Mouse (Mus musculus) heart, adult 2 months (tissue): Measurements from ENCODE around the gene Itga7.

Experiments
- CTCF ChIP-seq: fragments of 200-600 bp; IDR thresholded peaks from 2 replicates; pipeline ENCODE4 v1.8.1; 2022; ENCODE audit warnings: antibody characterized with exemption, mild to moderate bottlenecking, moderate library complexity
- EP300 ChIP-seq: fragments of 200-500 bp; IDR thresholded peaks from 2 replicates; pipeline ENCODE4 v1.6.1; 2011; ENCODE audit warnings: low read depth, low read length, control low read depth; ENCODE audit not compliant: insufficient read depth
- POLR2A ChIP-seq: fragments of 200-500 bp; IDR thresholded peaks from 2 replicates; pipeline ENCODE4 v1.6.1; 2011; ENCODE audit warnings: mild to moderate bottlenecking, low read depth, low read length, control low read depth; ENCODE audit not compliant: insufficient read depth

DNA sequence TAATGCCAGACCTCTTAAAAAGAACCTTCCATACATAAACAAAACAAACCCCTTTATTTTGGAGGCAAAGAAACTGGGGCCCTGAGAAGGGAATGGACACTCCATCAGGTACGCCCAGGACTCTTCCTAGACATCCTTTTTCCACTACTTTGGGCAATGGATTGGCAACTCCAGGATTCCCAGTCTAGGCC is 10.9 kb upstream of the Itga7 start, which contains the start of gene Rdh5:
- TF ChIP-seq EP300 (no peak), POLR2A (no peak), CTCF (no peak)
